Mouse (Mus musculus) kidney, embryonic 14.5 days (tissue): Measurements from ENCODE around the gene Filip1. TPM values are rescaled to one million over a fixed set of nuclear protein-coding genes. Genes with fewer than 3 reads are reported as not detected.
A peak's percentile ranks its signal among the peaks of the same experiment; 100 is the strongest.

Experiments
- ATAC-seq: fragments of 200-750 bp; cut with Nextera tagmentation; 2 replicates; pipeline ENCODE4 v1.8.0; 2017; ENCODE audit warnings: moderate number of reproducible peaks, mild to moderate bottlenecking, moderate TSS enrichment, moderate library complexity; ENCODE audit not compliant: low FRiP score, low TSS enrichment
- H3K27ac ChIP-seq: fragments of 300-500 bp; sonication (generic); 2 replicates; pipeline ENCODE4 v1.5.1; 2014; ENCODE audit warnings: low read depth, mild to moderate bottlenecking, low read length, moderate library complexity, mixed read lengths
- H3K27me3 ChIP-seq: fragments of 300-500 bp; sonication (generic); 2 replicates; pipeline ENCODE4 v1.6.1; 2014; ENCODE audit warnings: mild to moderate bottlenecking, low read length; ENCODE audit not compliant: control insufficient read depth, insufficient read depth
- H3K36me3 ChIP-seq: fragments of 300-500 bp; sonication (generic); 2 replicates; pipeline ENCODE4 v1.6.1; 2014; ENCODE audit warnings: low read length, mixed read lengths; ENCODE audit not compliant: control insufficient read depth, insufficient read depth
- H3K4me1 ChIP-seq: fragments of 300-500 bp; sonication (generic); 2 replicates; pipeline ENCODE4 v1.6.1; 2014; ENCODE audit warnings: low read length, mixed read lengths; ENCODE audit not compliant: control insufficient read depth, insufficient read depth
- H3K4me2 ChIP-seq: fragments of 300-500 bp; sonication (generic); replicated peaks from 2 replicates; pipeline ENCODE4 v1.6.1; 2014; ENCODE audit warnings: low read depth, mild to moderate bottlenecking, low read length
- H3K4me3 ChIP-seq: fragments of 300-500 bp; sonication (generic); 2 replicates; pipeline ENCODE4 v1.5.1; 2014; ENCODE audit warnings: mild to moderate bottlenecking, low read length
- H3K9ac ChIP-seq: fragments of 300-500 bp; sonication (generic); 2 replicates; pipeline ENCODE4 v1.6.1; 2014; ENCODE audit warnings: low read depth, mild to moderate bottlenecking, low read length, moderate library complexity
- H3K9me3 ChIP-seq: fragments of 300-500 bp; sonication (generic); 2 replicates; pipeline ENCODE4 v1.6.1; 2016; ENCODE audit warnings: low read length; ENCODE audit not compliant: control insufficient read depth
- WGBS: fragments of 180-500 bp; shearing (Covaris S2); extraction: QIAGEN DNeasy Blood & Tissue Kit; methylation state at CpG from one replicate; pipeline ENCODE4 v1.1.7; 2014; 5-methylcytosine and 5-hydroxymethylcytosine counted together
- polyA plus RNA-seq: library from polyadenylated mRNA; unstranded; fragments of >200 nt; fragmentation: Nextera tagmentation; extraction: Ambion mirVana; gene quantifications from 2 replicates; pipeline ENCODE4 v1.2.1, GENCODE M21; 2014

The Filip1 gene
- polyA plus RNA-seq, 1 experiment from 2014 or later = 4.5 TPM

DNA sequence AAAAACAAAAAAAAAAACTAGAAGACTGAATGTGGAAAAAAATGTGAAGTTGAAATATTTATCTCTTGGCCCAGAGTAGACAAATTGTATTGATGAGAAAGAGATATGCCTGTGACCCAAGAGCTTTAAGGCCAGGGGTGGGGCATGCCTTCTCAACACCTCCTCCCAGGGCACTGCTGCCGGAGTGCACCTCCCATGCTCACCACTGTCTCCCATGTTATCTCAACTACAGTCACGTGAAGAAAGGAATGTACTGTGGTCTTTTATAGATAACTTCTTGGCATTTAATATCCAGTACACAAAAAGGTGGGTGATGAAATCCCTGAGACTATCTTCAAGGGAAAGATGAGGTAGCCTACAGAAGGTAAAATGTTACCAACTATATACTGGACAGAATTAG lies 64.7 kb downstream of the Filip1 start:
- H3K27ac ChIP-seq = no peak overlapping the region
- peaks cover 4% of the 10 kb centered on the region; the same call in 1 of the 2 replicates for H3K4me1 ChIP-seq
- no peak for ATAC-seq
- 49% methylated on average over 2 of the region's 2 CpGs for WGBS
- no peaks in the 10 kb centered on the region for H3K9me3 ChIP-seq
- H3K4me2 ChIP-seq = no peak overlapping the region
- no peaks in the 10 kb centered on the region for H3K36me3 ChIP-seq
- no peak overlapping the region for H3K9ac ChIP-seq
- H3K4me3 ChIP-seq = no peak overlapping the region
- H3K27me3 ChIP-seq = no peaks in the 10 kb centered on the region

DNA sequence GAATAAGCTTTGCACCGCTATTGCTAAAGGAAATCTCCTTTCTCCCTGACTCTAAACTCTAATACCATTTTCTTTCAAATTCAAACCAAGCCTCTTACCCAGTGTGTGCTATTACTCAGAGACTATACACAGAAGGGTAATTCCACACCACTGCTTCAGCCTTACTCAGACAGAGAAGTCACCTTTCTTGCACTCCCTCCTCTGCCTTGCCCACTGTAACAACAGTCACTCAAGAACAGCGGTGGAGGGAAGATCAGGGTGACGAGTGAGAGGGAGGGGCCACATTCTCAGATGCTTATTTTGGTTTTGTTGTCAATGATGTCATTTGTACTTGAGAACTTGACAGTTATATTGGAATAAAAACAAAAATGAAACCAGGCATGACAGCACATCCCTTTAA lies 65.2 kb downstream of the Filip1 start:
- Histone ChIP-seq H3K9me3 (no peaks in the 10 kb centered on the region), H3K4me3 (no peak overlapping the region), H3K4me2 (no peak overlapping the region), H3K27me3 (no peaks in the 10 kb centered on the region), H3K36me3 (no peaks in the 10 kb centered on the region), H3K27ac (no peak overlapping the region), H3K9ac (no peak overlapping the region), H3K4me1 (peaks cover 4% of the 10 kb centered on the region; the same call in 1 of the 2 replicates)
- ATAC-seq = peak; percentile 71
- 38% methylated on average over 3 of the region's 3 CpGs for WGBS

DNA sequence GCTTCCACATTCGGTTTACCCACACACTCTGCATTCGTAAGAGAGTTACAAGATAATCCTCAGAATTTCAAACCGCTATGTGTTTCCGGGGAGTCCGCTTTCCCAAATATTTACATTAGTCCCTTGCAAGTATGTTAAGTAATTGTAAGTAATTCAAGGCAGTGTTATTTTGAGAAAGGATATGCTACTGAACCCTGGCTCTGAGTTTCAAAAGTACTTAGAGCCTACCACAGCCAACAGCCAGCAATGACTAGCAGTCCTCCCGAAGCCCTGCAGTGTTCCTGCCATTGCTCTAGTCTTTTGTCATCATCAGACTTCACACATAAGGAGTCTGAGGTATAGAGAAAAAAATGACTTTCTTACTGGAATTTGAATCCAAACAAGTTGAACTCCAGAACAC lies 67.8 kb downstream of the Filip1 start:
- H3K9ac ChIP-seq = no peak overlapping the region
- H3K27me3 ChIP-seq = no peaks in the 10 kb centered on the region
- 66% methylated on average over 6 of the region's 6 CpGs for WGBS
- ATAC-seq = no peak
- no peaks in the 10 kb centered on the region for H3K9me3 ChIP-seq
- H3K36me3 ChIP-seq = no peaks in the 10 kb centered on the region
- no peak overlapping the region for H3K4me3 ChIP-seq
- H3K4me1 ChIP-seq = no peaks in the 10 kb centered on the region
- H3K27ac ChIP-seq = no peak overlapping the region
- H3K4me2 ChIP-seq = no peak overlapping the region

DNA sequence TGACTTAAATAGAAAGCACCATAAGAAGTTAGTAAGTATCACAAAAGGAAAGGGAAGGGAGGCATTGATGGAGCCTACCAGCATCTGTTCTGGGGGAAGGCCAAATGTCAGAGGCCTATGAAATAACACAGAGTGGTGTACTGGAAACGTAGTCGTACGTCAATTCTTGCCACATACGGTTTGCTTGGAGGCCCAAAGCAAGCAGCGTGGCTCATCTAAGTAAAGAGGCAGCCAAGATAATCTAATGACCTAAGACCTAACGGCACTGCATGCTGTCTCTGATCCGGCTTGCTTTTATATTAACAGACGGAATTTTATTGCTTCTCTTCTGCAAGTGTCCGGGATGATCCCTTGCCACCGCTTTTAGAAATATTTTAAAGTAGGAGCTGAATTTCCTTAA lies 68.7 kb downstream of the Filip1 start:
- no peaks in the 10 kb centered on the region for H3K27me3 ChIP-seq
- no peaks in the 10 kb centered on the region for H3K36me3 ChIP-seq
- H3K9me3 ChIP-seq = no peaks in the 10 kb centered on the region
- WGBS = 53% methylated on average over 10 of the region's 10 CpGs
- ATAC-seq = no peak
- H3K9ac ChIP-seq = no peak overlapping the region
- H3K4me3 ChIP-seq = no peak overlapping the region
- H3K4me1 ChIP-seq = no peaks in the 10 kb centered on the region
- no peak overlapping the region for H3K4me2 ChIP-seq
- H3K27ac ChIP-seq = no peak overlapping the region

DNA sequence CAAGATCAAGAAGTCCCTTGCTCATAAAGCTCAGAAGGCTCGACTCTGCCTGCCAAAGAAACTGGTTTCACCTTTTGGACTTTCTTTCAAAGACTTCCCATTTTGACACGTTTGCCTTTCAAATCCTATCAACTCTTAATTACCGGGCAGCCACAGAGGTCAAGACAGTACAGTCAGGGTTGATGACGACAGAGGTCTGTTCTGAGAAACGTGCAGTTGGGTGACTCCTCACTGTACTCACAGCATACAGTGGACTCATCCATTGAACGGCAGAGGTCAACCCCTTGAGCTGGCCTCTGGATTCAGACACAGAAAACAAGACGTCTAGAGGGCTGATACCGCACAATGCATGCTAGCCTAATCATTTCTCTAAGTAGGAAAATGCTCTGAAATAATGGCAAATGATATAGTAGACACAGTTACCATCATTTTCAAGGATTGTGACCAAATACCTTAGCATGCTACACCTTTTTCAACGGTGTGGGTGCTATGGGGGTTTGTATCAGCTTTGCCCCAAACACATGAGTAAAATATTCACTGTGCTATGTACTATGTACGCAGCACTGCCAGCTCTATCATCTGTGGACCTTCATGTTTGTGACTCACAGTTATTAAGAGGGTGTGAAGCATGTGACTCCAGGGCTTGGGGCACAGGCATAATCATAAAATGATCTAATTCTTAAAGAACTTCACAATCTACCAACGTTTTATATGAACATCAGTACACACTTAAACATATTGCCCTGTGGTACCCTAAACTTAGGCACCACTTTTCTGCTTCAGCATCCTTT lies 74.0 kb downstream of the Filip1 start:
- H3K36me3 ChIP-seq = no peaks in the 10 kb centered on the region
- no peak for ATAC-seq
- no peaks in the 10 kb centered on the region for H3K9me3 ChIP-seq
- H3K9ac ChIP-seq = no peak overlapping the region
- no peak overlapping the region for H3K27ac ChIP-seq
- H3K27me3 ChIP-seq = no peaks in the 10 kb centered on the region
- 64% methylated on average over 11 of the region's 11 CpGs for WGBS
- H3K4me3 ChIP-seq = no peak overlapping the region
- H3K4me1 ChIP-seq = no peaks in the 10 kb centered on the region
- H3K4me2 ChIP-seq = no peak overlapping the region

DNA sequence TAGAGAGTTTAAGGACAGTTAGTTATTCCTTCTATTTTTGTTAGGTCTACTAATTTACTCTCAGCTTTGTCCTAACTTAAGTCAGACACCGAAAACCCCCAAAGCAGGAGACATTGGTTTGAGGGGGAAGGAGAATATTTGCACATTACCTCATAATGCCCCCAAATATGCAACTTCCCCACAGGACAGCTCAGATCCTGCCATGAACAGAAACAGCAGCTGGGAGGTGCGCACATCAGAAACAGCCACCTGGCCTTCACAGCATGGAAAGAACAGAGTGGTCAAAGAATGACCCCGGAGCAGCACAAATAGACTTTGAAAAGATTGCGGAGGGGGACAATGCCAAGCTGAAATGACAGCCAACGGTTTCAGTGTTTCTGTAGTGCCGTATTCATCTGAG lies 75.1 kb downstream of the Filip1 start:
- Histone ChIP-seq H3K27me3 (no peaks in the 10 kb centered on the region), H3K4me1 (no peaks in the 10 kb centered on the region), H3K9me3 (no peaks in the 10 kb centered on the region), H3K36me3 (no peaks in the 10 kb centered on the region), H3K9ac (no peak overlapping the region), H3K4me3 (no peak overlapping the region), H3K4me2 (no peak overlapping the region), H3K27ac (no peak overlapping the region)
- WGBS = 76% methylated on average over 6 of the region's 6 CpGs
- ATAC-seq = no peak

DNA sequence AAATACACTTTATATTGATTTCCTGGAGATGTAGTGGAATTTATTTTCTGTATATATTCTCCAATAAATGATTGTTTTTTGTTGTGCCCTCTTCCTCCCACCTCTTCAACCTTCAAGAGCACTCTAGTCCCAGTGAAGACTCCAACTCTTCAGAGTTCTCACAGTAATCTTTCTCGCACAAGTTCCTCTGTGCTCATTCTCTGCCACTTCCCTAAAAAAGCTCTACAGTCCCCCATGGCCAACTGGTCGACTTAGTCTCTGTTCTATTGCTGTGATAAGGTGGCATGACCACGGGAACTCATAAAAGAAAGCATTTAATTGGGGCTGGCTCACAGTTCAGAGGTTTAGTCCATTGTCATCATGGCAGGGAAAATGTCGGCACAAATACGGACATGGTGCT lies 80.1 kb downstream of the Filip1 start:
- WGBS = 89% methylated on average over 5 of the region's 5 CpGs
- Histone ChIP-seq H3K9ac (no peak overlapping the region), H3K4me1 (no peaks in the 10 kb centered on the region), H3K36me3 (no peaks in the 10 kb centered on the region), H3K27me3 (no peaks in the 10 kb centered on the region), H3K4me2 (no peak overlapping the region), H3K4me3 (no peak overlapping the region), H3K27ac (no peak overlapping the region), H3K9me3 (no peaks in the 10 kb centered on the region)
- no peak for ATAC-seq

DNA sequence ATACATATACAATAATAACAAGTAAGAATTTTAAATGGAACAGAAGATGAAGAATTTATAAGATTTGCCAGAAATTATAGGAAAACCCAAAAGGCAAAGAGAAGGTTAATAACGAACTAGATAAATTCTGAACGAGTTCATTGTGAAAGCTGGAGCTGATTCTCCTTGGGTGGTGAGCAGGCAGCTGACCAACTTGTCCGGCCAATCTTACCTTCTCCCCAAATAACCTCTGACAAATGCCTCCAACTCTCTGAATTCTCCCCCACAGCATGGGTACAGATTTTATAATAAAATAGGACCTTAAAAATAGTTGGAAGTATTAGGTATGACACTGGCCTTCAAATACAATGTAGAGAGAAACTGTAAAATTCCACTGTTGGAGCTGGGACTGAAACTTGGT lies 84.6 kb downstream of the Filip1 start:
- 99% methylated on average over 3 of the region's 3 CpGs for WGBS
- no peak overlapping the region for H3K9ac ChIP-seq
- H3K36me3 ChIP-seq = no peaks in the 10 kb centered on the region
- no peak overlapping the region for H3K4me3 ChIP-seq
- H3K4me1 ChIP-seq = no peaks in the 10 kb centered on the region
- no peaks in the 10 kb centered on the region for H3K27me3 ChIP-seq
- no peaks in the 10 kb centered on the region for H3K9me3 ChIP-seq
- ATAC-seq = no peak
- no peak overlapping the region for H3K27ac ChIP-seq
- no peak overlapping the region for H3K4me2 ChIP-seq

DNA sequence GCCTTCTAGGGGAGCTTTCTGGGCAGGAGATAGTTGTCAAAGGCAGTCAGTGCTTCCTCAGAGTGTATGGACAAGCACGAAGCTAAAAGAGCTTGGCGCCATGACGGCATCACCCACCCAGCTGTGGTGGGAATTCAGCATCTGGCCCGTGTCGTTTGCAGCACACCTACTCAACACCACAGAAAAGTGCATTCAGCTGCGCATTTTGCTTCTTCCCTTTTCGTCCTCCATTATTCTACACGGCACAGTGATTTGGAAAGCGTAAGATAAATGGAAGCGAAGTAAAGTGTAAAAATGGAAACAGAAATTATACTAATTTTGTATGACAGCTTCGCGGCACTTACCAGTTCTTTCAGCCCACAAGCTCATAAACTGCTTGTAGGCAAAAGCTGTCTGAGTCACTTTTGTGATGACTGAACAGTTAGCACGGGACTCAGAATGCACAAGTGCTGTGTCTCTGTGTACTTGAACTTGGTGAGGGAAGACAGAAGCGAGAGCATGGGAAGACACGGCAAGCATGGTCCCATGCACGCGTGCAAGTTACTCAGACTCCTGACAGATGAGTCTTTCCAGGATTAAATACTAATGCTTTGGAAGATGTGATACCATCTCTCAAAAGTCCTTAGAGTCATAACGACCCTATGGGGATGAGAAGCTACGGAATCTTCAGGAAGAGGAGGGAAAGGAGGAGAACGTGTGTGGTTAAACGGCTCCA lies 85.3 kb downstream of the Filip1 start:
- Histone ChIP-seq H3K9ac (no peak overlapping the region), H3K9me3 (no peaks in the 10 kb centered on the region), H3K27ac (no peak overlapping the region), H3K4me3 (no peak overlapping the region), H3K27me3 (no peaks in the 10 kb centered on the region), H3K4me1 (peaks cover 2% of the 10 kb centered on the region), H3K36me3 (no peaks in the 10 kb centered on the region), H3K4me2 (no peak overlapping the region)
- WGBS = 89% methylated on average over 21 of the region's 21 CpGs
- no peak for ATAC-seq
